Mouse (Mus musculus): ENCODE data around the gene Gsto2.

The Gsto2 gene

DNA sequence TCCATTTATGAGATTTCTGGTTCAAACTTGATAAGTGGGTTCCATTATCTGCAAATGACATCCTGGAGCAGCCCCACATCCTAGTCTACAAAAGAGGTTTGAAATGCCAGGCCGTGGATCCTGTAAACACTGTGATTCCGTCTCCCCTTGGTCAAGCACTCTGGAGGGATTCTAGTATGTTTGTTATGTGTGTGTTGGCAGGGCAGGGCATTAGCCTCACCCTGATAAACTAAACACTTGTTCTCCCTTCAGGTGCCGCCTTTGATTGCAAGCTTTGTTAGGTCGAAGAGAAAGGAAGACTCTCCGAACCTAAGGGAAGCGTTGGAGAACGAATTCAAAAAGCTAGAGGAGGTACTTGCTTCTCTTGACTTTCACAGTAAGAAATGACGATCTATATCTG lies 6.2 kb upstream of the Gsto2 start:
- no peak for DNase-seq

DNA sequence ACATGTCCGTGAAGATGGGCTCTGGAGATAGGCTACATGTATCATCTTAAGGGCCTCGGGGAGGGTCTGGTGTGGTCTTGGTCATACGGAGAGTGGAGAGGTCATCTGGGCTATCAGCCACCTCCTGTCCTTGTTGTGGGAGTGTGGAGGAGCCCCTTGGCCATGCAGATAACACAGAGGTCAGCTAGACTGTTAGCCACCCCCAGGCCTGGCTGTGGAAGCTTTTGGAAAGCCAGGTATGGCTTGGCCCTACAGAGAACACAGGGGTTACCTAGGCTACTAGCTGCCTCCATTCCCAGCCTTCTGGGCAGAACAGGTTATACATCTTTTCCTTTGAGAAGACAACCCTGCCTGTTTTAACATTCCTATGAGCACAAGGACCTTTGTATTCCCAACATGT lies 2.8 kb upstream of the Gsto2 start:
- no peak for DNase-seq

DNA sequence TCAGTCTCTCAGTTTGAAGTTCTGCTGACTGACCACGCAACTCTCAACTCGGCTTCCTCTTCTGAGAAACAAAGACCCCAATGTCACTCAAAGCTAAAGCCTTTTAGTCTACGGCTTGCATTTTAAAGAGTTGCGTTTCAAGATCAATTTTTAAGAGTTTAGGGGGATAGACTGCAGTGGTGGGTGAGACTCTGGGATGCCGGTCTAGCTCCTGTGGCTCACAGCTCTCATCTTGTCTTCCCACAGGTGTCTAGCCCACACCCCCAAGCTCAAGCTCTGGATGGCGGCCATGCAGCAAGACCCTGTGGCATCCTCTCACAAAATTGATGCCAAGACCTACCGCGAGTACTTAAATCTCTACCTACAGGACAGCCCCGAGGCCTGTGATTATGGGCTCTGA lies 1.3 kb upstream of the Gsto2 start:
- DNase-seq: no peak

DNA sequence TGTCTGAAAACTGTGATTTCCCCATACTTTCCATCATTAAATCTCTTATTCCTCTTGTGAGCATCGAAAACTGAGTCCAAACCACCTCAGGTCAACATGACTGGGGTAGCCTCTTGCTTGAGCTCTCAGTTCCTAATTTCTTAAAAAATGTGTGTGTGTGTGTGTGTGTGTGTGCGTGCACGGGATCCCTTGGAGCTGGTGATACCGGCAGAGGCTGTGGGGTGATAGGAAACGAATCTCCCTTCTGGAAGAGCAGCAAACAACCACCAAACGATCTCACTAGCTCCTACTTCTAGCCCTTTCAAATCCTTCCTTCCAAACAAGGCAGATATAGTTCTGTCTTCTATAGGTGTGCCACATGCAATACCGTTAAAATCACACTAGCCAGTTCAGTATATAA lies 613 bp upstream of the Gsto2 start:
- DNase-seq: no peak

DNA sequence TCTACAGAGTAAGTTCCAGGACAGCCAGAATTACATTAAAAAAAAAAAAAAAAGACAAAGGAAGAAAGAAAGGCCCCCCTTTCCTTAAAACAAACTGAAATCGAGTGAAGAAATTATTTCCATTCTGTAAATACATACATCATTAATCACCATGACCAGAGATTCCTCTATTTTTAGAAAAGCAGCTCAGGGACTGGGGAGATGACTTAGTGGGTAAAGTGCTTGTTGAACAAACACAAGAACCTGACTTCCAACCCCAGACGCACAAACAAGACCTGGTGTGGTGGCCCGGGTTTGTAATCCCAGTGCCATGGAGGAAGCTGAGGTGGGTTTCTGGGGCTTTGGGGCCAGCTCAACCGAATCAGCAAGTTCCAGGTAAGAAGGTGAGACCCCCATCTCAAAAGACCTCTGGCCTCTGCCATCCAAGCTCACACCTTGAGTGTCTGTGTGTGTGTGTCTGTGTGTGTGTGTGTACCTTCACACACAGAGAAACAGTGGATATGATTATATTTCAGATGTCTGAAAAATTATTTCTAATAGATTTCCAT lies 2.4 kb downstream of the Gsto2 start:
- DNase-seq: no peak

DNA sequence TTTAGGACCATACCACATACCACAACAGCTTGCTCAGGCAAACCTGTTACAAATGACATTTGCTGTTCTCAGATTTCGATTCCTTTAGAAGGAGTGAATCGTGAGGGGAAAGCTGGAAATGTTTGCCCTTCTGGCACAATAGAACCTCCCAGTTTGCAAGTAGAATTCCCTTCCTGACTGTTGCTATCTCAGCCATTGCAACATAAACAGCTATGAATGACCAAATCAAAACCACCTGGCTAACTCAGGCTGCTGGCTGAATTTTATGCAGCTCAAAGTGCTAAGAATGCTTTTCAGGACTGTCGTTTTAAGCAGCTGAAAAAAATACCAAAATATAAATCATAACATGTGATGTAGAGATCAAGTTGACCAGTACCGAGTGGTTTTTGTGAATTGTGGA lies 3.6 kb downstream of the Gsto2 start:
- no peak for DNase-seq

DNA sequence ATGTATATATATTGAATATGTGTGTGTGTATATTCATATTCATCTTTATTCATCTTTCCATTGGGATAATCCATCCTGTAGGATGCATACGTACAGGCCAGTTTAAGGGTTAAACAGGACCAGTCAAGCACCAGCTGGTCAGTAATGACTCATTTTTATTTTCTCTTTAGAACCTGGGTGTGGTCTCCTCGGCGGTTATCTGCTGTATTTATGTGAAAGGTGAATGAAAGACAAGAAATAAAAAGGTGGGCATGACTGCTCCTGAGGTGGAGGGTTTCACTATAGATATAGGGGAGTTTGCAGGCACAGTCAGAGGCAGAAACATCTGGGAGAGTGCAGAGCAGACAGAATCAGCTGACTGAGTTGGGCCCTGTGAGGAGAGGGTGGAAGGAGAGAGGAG lies 4.2 kb downstream of the Gsto2 start:
- DNase-seq: no peak

DNA sequence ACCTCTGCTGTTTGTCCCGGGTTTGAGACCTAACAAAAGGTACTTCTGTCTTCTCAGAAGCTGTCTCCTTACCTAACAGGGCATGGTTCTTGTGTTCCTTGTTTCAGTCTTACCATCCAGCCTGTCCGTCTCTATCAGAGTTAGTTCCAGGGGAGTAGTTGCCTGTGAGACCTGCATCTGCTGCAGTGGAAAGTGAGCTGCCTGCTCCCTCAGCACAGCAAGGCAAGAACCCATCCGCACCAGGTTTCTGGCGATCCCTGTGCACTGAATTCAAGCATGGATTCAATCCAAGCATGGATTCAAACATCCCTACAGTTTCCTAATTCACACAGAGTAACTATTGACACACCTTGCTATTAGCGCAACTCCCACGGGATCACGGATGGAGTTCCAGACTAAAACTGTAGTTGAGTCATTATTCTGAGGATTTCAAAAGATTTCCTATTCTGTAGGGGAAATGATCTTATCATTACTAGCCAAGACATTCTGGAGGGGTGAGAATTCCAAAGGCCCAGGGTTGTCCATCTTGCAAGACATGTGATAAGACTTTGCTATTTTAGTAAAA lies 4.8 kb downstream of the Gsto2 start:
- DNase-seq: no peak

DNA sequence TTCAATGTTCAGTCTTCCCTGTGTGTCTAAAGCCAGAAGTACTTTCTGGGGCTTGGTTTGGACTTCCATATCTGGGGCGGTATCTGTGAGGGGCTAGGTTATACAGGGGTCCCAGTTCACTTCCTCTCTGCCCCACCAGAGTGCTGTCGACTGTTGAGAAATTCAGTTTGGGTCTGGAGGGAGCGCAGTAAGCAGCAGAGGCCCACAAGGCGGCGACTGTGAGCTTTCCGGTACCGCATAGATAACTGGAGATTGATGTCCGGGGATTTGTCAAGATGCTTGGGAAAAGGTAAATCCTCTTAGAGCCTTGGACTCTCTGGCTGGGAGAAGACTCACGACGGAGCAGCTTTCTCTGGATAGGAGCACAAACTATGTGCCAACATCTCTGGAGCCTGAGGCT lies 6.2 kb downstream of the Gsto2 start:
- DNase-seq: no peak

DNA sequence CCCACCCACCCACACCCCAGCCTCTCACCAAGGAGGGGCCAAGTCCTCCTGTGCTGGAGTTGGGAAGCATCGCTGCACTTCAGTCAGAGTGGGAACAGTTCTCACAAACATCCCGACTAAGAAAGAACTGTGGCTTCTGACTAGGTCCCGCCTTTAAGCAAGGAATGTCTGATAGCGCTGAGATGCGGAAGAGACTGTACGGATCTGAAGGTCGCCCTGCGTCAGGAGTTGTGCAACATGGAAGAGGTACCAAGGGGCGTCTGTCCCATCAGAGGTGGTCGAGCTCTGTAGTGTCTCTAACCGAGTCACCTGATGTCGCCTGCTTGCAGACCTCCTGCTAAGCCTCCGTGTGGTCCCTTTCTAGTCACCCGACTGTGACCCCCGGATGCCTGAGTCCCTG lies 10.9 kb downstream of the Gsto2 start:
- DNase-seq: no peak

DNA sequence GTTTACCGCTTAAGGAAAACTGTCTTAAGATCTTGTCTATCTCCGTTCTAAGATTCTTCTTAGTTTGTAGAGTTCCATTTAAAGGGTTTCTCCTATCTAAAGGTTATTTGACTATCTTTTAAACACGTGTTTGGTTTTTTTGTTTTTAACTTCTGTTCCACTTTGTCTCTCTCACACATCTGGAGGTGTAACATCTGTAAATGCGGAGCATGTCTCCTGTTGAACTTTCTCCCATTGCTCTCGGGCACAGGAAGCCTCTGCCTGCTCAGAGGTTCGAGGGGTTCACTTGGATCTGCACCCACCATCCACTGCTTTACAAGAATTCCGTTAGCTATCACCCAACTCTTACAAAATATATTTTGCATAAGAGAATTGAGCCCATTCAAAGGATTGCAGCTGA lies 16.2 kb downstream of the Gsto2 start:
- no peak for DNase-seq

DNA sequence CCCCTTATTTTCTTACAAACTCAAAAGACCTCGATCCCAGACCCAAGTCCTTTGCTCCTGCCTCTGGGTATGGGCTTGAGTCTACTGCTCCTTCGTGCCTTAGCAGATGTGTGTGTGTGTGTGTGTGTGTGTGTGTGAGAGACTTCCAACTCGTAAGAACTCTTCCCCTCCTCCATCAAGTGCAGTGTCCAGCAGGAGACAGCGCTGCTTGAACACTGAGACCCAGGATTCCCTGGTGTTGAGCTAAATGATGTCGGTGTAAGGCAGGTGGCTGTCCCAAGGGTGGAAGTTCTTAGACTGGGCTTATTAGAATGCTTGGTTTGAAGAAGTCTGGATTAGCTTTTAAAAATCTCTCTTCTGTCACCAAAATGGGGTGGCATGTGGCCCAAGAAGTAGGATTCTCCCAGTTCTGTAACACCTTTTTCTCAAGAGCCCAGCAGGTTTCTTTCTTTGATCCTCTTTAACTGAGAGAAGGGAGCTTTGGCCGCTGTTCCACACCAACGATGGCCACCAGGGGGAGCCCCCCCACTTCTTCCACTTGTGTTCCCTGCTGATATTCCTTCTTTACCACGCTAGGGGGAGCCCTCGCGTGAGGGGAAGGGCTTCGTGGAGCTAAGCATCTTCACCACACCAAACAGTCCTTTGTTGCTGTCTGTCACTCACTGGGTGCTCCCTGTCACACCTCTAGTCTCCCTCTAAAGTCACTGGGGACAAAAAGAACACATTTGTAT lies 17.0 kb downstream of the Gsto2 start:
- DNase-seq: peak; percentile 70 to 83

DNA sequence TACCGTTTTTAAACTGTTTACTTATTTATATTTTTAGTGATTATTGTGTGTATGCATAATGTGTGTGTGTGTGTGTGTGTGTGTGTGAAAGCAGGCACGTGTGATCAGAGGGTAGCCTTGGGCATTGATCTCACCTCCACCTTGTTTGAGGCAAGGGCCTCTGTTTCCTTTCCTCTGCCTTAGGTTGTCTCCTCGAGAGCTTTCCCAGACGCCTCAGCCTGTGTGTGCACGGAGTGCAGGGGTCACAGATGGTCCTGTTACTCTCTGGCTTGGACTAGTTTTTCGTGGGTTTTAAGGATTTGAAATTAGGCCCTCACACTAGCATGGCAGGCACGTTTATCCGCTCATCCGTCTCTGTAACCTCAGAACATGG lies 17.5 kb downstream of the Gsto2 start:
- DNase-seq: no peak

DNA sequence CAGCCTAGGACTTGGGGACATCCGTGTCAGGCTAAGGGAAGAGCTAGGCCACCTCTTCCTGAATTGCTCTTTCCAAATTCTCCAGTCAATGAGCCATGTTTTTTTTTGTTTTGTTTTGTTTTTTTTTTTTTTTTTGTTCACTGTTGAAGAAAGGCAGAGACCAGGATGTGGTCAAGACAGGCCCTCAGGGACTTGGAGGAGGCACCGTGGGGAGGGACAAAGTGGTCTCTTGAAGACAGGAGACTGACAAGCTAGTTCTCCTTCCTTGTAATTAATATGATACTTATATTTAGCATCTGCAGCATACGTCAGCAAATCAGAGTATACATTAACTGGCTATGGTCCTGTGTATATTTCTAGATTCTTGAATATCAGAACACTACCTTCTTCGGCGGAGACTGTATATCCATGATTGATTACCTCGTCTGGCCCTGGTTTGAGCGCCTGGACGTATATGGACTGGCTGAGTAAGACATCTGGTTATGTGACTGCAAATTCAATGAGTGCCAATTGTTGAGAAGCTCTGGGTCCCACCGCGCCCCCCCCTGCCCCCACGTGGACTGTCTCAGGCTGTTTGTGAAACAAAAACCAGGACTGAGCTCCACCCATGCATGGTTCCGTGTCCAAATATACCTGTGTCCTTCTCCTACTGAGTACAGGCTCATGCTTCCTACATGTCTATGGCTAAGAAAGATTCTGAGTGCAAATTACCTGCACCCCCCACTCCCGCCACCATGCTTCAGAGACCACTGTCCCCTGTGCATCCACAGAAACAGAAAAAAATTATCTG lies 19.2 kb downstream of the Gsto2 start:
- DNase-seq: no peak

DNA sequence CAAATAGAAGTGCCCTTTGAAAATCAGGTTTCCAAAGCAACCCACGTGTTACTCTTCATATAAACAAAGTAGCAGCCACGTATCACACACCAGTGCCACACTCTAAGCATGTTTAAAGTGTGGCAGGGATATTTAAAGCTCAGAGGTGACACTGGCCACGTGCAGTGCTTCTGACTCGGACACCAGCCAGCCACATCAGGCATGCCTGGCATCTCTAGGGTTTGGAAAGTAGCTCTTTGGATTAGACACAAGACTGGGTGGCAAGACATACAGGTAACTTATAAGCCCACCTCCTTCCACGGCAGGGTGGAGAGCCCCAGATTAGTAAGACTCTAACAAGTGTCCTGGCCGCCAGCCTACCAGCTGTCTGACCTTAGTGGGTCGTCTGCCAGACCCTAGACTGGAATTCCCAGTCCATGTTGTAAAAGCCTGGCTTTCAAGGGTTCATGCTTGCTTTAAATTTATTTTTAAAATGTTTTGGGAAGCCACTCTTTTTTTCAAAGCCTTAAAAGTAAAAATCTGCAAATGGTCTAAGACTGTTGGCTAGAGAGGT lies 19.9 kb downstream of the Gsto2 start:
- no peak for DNase-seq

DNA sequence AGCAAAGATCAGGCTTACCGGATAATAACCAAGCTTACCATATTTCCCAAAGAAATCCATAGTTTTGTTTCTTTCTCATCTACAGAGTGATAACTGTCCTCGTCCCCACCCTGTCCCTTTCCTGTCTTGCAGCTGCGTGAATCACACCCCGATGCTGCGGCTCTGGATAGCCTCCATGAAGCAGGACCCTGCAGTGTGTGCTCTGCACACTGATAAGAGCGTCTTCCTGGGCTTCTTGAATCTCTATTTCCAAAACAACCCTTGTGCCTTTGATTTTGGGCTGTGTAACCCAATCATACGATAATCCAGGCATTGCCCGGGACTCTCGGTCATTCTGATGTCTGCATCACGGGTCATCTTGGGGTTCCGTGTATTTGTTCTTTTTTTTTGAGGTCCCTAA lies 20.6 kb downstream of the Gsto2 start:
- no peak for DNase-seq

DNA sequence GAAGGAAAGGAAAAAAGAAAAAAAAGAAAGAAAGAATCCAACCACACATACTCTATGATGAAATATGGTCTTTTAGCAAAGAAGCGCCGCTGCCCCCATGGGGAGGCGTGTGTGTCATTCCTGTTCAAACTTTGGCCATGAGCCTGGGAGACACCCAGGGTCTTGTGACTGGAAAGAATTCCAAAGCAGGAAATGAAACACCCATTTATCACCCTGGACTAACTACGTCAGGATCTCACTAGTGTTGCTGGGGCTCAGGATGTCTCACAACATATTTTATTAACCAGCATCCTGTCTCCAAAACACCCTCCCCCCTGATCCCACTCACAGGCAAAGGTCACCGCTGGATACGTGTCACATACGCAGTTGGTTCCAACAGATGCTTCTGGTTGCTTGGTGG lies 21.3 kb downstream of the Gsto2 start:
- no peak for DNase-seq

DNA sequence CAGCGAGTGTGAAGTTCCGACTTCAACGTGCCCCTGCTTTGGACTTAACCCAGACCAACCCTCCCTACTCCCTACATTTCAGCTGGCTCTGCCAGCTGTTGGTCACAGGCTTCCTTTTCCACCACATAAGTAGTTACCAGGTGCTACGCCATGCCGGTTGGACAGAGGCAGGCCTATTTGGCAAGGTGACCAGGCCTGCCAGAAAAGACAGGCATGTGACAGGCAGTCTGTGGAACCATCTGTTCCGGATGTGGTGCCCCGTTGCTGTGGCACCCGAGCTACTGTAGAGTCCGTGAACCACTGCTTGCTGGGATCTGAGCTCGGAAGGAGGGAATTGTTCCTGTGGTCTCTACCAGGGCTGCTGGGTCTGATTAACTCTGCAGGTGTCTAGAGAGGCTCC lies 22.1 kb downstream of the Gsto2 start:
- no peak for DNase-seq

DNA sequence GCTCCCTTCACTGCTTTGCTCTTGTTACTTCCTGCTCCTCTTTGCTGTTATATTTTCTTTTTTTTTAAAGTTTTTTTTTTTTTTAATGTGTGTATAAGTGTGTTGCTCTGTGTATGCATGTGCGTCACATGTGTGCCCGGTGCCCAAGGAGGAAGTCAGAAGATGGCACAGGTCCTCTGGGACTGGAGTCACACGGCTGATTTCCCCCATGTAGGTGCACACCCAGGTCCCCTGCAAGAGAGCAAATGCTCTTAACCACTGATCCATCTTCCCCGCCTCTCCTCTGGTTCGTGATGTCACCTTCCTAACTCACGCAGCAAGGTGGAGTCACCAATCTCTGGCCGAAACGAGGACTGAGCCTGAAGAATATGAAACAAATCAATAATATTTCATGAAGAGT lies 22.7 kb downstream of the Gsto2 start:
- no peak for DNase-seq

DNA sequence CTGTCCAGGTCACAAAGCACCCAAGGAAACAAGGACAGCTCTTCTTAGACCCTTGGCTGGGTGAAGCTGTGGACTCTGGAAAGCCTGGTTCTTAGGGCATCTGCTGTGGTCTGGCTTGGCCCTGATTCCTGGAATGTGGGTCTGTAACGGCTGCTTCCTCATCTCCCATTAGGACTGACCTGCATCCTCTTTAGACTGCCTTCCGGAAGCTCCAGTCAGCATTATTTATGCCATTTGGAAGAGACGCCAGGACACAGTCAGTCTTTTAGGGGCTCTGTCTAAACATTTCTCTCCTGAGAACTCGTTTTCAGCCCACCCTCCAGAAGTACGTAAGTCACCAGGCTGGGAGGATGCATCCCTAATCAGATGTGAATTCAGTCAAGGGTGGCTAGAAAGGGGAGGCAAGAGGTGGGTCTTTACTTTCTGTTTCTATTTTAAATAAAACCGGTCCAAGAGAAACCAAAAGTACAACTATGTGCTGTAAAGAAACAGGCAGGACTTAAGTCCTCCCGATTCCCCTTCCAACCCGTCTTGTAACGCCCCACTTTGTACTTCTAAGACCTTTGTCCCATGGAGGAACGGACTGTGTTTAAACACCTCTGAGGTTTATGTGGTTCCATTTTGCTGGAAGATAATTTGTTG lies 25.3 kb downstream of the Gsto2 start:
- DNase-seq: no peak

DNA sequence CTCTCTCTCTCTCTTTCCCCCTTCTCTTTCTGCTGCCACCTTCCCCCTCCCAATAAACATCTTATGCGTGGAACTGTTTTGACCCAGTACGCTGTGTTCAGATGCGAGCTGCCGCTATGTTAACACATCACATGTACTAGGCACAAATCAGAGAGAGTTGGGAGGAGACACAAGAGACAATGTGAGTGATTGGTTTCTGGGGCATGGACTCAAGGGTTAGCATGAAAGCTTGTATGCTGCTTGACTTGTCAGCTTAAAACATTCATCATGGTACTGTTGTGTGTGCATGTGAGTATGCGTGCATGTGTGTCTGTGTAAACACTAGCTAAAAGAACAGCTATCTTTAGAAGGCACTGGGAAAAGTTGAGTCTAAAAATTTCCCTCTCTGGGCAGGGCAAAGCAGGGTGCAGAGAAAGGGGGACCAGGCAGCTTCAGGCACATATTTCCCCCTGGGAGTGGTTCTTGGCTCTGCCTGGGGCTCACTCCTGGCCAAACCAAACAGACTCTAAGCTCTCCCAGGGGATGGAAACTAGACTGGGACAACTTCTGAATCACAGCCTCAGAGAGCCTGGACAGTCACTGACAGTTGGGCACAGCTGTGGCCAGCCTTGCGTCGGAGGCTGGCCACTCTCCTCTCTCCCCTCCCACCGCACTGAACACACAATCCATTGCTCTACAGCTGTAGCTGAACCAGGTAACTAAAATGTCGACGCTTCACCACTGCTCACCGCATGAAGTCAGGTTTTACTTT lies 26.4 kb downstream of the Gsto2 start:
- DNase-seq: no peak

DNA sequence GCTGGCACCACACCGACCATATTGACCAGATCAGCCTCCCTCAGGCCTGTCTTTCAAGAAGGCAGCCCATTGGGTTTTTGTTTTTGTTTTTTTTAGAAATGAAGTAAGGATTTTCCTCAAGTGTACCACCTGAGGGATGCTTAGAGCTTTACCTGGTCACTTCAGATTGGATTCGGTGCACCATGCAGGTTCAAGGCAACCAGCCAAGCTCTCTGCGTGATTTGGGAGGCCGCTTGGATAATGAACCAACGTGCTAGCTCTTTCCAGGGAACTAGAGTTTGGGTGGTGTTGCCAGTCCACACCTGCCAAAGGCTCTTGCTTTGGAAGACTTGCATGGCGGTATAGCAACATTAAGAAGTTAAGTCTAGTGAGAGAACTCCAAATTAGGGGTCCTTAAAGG lies 27.8 kb downstream of the Gsto2 start:
- DNase-seq: no peak
